Mouse (Mus musculus): ENCODE results near the gene Zfp628.

DNA sequence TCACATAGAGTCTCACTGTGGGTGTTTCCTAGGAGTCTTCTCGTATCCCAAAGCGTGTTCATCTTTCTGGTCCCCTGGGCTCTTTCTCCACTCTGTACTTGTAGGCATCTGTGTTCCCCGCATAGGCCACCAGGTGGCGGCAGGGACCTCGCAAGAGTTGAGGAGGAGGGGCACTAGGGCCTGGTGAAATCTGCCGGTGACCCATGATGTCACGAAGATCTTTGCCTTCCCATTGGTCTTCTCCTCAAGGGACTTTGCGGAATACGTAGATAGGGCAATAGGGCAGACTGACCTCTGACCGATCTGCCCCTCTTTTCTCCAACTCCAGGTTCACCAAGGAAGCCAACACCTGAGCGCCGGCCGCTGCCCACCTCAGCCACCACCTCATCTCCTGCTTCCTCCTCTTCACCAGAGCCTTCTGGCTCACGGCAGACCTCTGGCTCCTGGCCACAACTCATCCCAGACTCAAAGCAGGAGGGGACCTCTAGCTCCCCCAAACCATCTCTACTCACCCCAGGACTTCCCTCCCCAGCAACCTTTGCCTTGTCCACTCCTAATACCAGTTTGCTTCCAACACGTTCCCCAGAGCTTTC is 28.3 kb downstream of the Zfp628 start:
- TF ChIP-seq POLR2A (IDR thresholded peaks at IDR 0.05; ENCODE audit: borderline replicate concordance, extremely low read depth, insufficient read depth, insufficient read length, poor library complexity, severe bottlenecking) (no peak), CTCF (IDR thresholded peaks at IDR 0.05; ENCODE audit: borderline replicate concordance, extremely low read depth, insufficient read depth, insufficient read length) (peak; percentile 90)

All from brain, embryonic 14.5 days (tissue).